Mouse (Mus musculus) liver, embryonic 14.5 days (tissue): Measurements from ENCODE around the gene Ctsd. TPM values are rescaled to one million over a fixed set of nuclear protein-coding genes. Genes with fewer than 3 reads are reported as not detected.

ENCODE experiments used
- ATAC-seq: fragments of 200-750 bp; cut with Nextera tagmentation; 2 replicates; pipeline ENCODE4 v1.8.0; 2017; ENCODE audit warnings: moderate number of reproducible peaks, mild to moderate bottlenecking, moderate library complexity; ENCODE audit not compliant: insufficient read depth
- DNase-seq, 3 experiments: peaks; one replicate each; pipeline ENCODE4 v3.0.0-alpha.2; 2012 to 2013; ENCODE audit warnings: low read depth in 3 of 3, low spot score in 3 of 3
- H3K27ac ChIP-seq: fragments of 300-500 bp; sonication (generic); 2 replicates; pipeline ENCODE4 v1.5.1; 2014; ENCODE audit warnings: moderate library complexity, mild to moderate bottlenecking, control low read depth, inconsistent platforms
- H3K27me3 ChIP-seq: fragments of 300-500 bp; sonication (generic); 2 replicates; pipeline ENCODE4 v1.6.1; 2014; ENCODE audit warnings: mild to moderate bottlenecking, low read length, moderate library complexity; ENCODE audit not compliant: control insufficient read depth, insufficient read depth
- H3K36me3 ChIP-seq: fragments of 300-500 bp; sonication (generic); replicated peaks from 2 replicates; pipeline ENCODE4 v1.6.1; 2014; ENCODE audit warnings: low read depth; ENCODE audit not compliant: control insufficient read depth, insufficient read depth
- H3K4me1 ChIP-seq, 2 experiments: fragments of 200-500 bp in 1 of 2; fragments of 300-500 bp in 1 of 2; sonication (generic) in 1 of 2; replicated peaks; 2 replicates each; pipeline ENCODE4 v1.6.1; 2012 to 2014; ENCODE audit warnings: antibody characterized with exemption in 1 of 2, inconsistent platforms in 1 of 2, low read length in 1 of 2; ENCODE audit not compliant: control insufficient read depth in 2 of 2, insufficient read depth in 2 of 2
- H3K4me2 ChIP-seq: fragments of 300-500 bp; sonication (generic); 2 replicates; pipeline ENCODE4 v1.6.1; 2014; ENCODE audit warnings: low read depth, mild to moderate bottlenecking, control low read depth, moderate library complexity
- H3K4me3 ChIP-seq, 2 experiments: fragments of 200-500 bp in 1 of 2; fragments of 300-500 bp in 1 of 2; sonication (generic) in 1 of 2; 2 replicates each; pipeline ENCODE4 v1.5.1; 2012 to 2014; ENCODE audit warnings: low read depth in 2 of 2, low read length in 2 of 2, mild to moderate bottlenecking in 2 of 2, control low read depth in 1 of 2, inconsistent platforms in 1 of 2, moderate library complexity in 1 of 2; ENCODE audit not compliant: insufficient read depth in 1 of 2
- H3K9ac ChIP-seq: fragments of 300-500 bp; sonication (generic); replicated peaks from 2 replicates; pipeline ENCODE4 v1.6.1; 2014; ENCODE audit warnings: mild to moderate bottlenecking, control low read depth, moderate library complexity
- H3K9me3 ChIP-seq: fragments of 300-500 bp; sonication (generic); 2 replicates; pipeline ENCODE4 v1.6.1; 2016; ENCODE audit warnings: low read length, mixed read lengths; ENCODE audit not compliant: control insufficient read depth
- CTCF ChIP-seq: IDR thresholded peaks from 2 replicates; pipeline ENCODE4 v1.5.1; 2016; ENCODE audit warnings: antibody characterized with exemption, low read depth, control low read depth
- EP300 ChIP-seq: IDR thresholded peaks from 2 replicates; pipeline ENCODE4 v1.6.1; 2016; ENCODE audit warnings: antibody characterized with exemption, low read depth
- WGBS: fragments of 180-500 bp; shearing (Covaris S2); extraction: QIAGEN DNeasy Blood & Tissue Kit; methylation state at CpG from one replicate; pipeline ENCODE4 v1.1.7; 2014; ENCODE audit not compliant: insufficient replicate concordance; 5-methylcytosine and 5-hydroxymethylcytosine counted together
- polyA plus RNA-seq, 2 experiments: library from polyadenylated mRNA; depleted of rRNA in 1 of 2; stranded (reverse) in 1 of 2; unstranded in 1 of 2; fragments of >200 nt; fragmentation: Nextera tagmentation in 1 of 2; extraction: Ambion mirVana in 1 of 2; gene quantifications; 2 replicates each; pipeline versions ENCODE4 v1.2.1 to v1.2.3; 2012 to 2014

Ctsd gene
- polyA plus RNA-seq, 2 experiments = 180 to 324 TPM

DNA sequence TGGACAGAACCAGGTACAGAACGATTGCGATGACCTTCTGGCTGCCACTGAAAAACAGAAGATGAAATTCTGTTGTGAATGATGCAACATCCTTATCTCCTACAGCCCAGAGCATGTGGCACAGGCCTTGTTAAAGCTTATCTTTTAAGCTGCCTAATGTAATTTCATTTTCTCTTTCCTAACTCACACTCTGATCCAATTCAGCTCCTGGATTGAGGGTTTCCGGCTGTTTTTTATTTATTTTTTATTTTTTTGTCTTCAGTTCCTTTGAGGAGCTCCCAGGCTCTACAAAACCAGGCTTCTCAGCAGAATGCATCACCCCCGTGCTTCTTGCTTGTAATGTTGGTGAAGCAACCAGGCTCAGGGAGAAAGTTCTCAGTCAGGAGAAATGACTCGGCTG is 32.0 kb upstream of the Ctsd start:
- TF ChIP-seq CTCF = no peak
- TF ChIP-seq EP300 = peak; percentile 96
- Histone ChIP-seq H3K4me1 (peaks cover 36 to 37% of the 10 kb centered on the region in 2 experiments), H3K9ac (peak overlapping the region; percentile 65), H3K4me3 (peak overlapping the region in 1 of 2 experiments; percentile 38; a peak in 1 of 4 replicates), H3K27me3 (no peaks in the 10 kb centered on the region), H3K4me2 (peak overlapping the region; percentile 58), H3K27ac (peak overlapping the region; percentile 86), H3K36me3 (no peaks in the 10 kb centered on the region), H3K9me3 (no peaks in the 10 kb centered on the region)
- 21% methylated on average over 5 of the region's 5 CpGs for WGBS
- DNase-seq (peak; percentile 60 to 65 (median 61)), ATAC-seq (peak; percentile 83)

DNA sequence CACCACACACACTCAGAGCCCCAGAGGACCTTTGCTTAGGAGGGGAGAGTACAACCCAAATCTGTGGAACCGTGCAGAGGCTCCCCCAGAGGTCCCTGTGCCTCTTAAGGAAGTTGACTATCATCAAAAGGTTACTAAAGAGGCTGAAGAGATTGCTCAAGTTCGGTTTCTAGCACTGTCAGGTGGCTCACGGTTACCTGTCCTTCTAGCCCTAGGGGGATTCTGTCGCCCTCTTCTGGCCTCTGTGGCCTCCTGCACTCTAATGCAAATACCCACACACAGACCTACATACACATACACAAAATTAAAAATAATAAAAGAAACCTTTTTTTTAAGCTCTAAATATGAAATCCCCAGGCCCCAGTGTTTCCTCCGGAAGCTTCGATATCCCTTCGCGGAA is 30.8 kb upstream of the Ctsd start:
- DNase-seq (no peak), ATAC-seq (no peak)
- peaks cover 37 to 39% of the 10 kb centered on the region in 2 experiments for H3K4me1 ChIP-seq
- H3K4me3 ChIP-seq = no peak overlapping the region
- H3K9me3 ChIP-seq = no peaks in the 10 kb centered on the region
- no peak overlapping the region for H3K9ac ChIP-seq
- no peak overlapping the region for H3K27ac ChIP-seq
- H3K4me2 ChIP-seq = no peak overlapping the region
- TF ChIP-seq CTCF (peak; percentile 55), EP300 (no peak)
- H3K36me3 ChIP-seq = no peaks in the 10 kb centered on the region
- WGBS = 86% methylated on average over 8 of the region's 8 CpGs
- no peaks in the 10 kb centered on the region for H3K27me3 ChIP-seq

DNA sequence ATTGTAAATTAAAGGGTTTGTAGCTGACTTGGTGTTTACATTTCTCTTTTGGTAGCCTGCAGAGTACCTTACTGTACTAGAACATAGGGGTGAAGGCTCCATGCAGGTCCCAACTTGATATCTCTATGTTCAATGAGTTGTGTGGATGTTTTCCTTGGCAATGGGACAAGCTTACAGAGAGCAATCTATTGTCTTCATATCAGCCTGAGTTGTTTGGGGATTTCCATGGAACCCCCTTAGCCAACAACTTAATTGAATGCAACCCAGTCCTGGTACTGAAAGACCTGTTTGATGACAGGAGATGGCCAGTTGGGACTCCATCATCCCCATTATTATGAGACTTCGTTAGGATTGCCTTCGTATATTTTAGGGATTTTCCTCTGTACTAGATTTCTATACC is 30.2 kb upstream of the Ctsd start:
- DNase-seq (no peak), ATAC-seq (no peak)
- TF ChIP-seq EP300 (no peak), CTCF (no peak)
- 97% methylated on average over 2 of the region's 2 CpGs for WGBS
- Histone ChIP-seq H3K9ac (no peak overlapping the region), H3K27me3 (no peaks in the 10 kb centered on the region), H3K4me2 (no peak overlapping the region), H3K27ac (no peak overlapping the region), H3K36me3 (no peaks in the 10 kb centered on the region), H3K4me1 (peaks cover 42 to 45% of the 10 kb centered on the region in 2 experiments), H3K4me3 (no peak overlapping the region), H3K9me3 (no peaks in the 10 kb centered on the region)

DNA sequence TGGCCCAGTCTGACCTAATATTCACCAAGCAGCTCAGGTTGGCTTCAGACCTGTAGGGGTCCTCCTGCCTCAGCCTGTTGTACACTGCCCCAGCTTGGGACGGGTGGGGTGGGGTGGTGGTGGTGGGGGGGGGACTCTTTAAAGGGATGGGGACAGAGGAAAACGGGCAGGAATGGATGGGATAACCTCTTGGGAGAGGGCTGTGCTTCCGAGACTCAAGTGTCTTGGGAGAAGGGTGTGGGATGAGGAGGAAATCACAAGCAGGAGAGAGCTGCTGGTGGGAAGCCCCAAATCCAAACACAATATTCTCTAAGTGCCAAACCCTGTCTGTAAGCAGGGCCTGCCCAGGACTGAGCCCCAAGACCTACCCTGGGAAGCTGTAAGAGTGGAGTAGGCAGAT is 28.4 kb upstream of the Ctsd start:
- no peak for DNase-seq
- Histone ChIP-seq H3K4me1 (peaks cover 30 to 35% of the 10 kb centered on the region in 2 experiments), H3K36me3 (no peaks in the 10 kb centered on the region), H3K9ac (no peak overlapping the region), H3K4me2 (no peak overlapping the region), H3K27me3 (no peaks in the 10 kb centered on the region), H3K4me3 (no peak overlapping the region), H3K9me3 (no peaks in the 10 kb centered on the region), H3K27ac (no peak overlapping the region)
- TF ChIP-seq EP300 (no peak), CTCF (no peak)
- no peak for ATAC-seq
- 63% methylated on average over 3 of the region's 3 CpGs for WGBS

DNA sequence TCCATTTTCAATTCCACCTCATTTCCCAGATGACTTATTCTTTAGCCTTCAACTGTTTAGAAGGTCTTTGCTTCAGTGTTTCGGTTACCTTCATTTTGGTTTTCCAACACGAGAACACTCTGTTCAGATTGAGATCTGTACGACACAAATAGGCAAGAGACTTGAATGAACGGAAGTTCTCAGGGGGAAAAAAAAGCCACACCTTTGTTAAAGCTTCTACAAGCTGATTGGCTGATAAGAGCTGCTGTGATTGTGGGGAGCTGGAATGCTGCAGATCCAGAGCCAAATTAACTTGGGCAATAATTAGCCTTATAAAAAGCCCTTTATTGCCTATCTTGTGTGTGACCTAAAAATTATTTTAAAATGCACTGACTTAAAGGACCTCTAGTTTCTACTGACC is 27.5 kb upstream of the Ctsd start:
- WGBS = 41% methylated on average over 4 of the region's 4 CpGs
- Histone ChIP-seq H3K27ac (no peak overlapping the region), H3K4me3 (no peak overlapping the region), H3K9me3 (no peaks in the 10 kb centered on the region), H3K4me2 (no peak overlapping the region), H3K9ac (no peak overlapping the region), H3K36me3 (no peaks in the 10 kb centered on the region), H3K27me3 (no peaks in the 10 kb centered on the region), H3K4me1 (peaks cover 20 to 29% of the 10 kb centered on the region in 2 experiments)
- ATAC-seq (no peak), DNase-seq (no peak)
- TF ChIP-seq CTCF = no peak
- TF ChIP-seq EP300 = no peak
